Mouse (Mus musculus): ENCODE results near the gene Emsy.

GRCm38 (mm10) chr7:98542267-98542666, 114.3 kb downstream of the Emsy start:
- no peak for TF ChIP-seq POLR2A (IDR thresholded peaks at IDR 0.05; ENCODE audit: low read depth, low read length)
- no peak for TF ChIP-seq CTCF (IDR thresholded peaks at IDR 0.05; ENCODE audit: extremely low read depth, insufficient read length, insufficient replicate concordance, low read depth, low read length)
